Mouse (Mus musculus) CH12.LX (cell line): ENCODE results near the gene Pam. TPM values are rescaled to one million over a fixed set of nuclear protein-coding genes. Genes with fewer than 3 reads are reported as not detected.

ENCODE experiments used
- DNase-seq: peaks from one replicate; pipeline ENCODE4 v3.0.0-alpha.2; 2013; ENCODE audit errors: extremely low read depth
- H3K27ac ChIP-seq: 2 replicates; pipeline ENCODE4 v1.5.1; 2012; ENCODE audit warnings: low read depth, mild to moderate bottlenecking, control low read depth, moderate library complexity; ENCODE audit not compliant: insufficient read depth
- H3K27me3 ChIP-seq: replicated peaks from 2 replicates; pipeline ENCODE3; 2012; ENCODE audit warnings: inconsistent platforms
- H3K36me3 ChIP-seq, 2 experiments: replicated peaks in 1 of 2; 2 replicates each; pipeline versions ENCODE3 to v1.6.1; 2012; ENCODE audit warnings: inconsistent platforms in 1 of 2, low read length in 1 of 2, mild to moderate bottlenecking in 1 of 2, mixed read lengths in 1 of 2, moderate library complexity in 1 of 2; ENCODE audit not compliant: control insufficient read depth in 1 of 2, insufficient read depth in 1 of 2
- H3K4me1 ChIP-seq, 2 experiments: 2 replicates each; pipeline ENCODE4 v1.6.1; 2012; ENCODE audit warnings: inconsistent platforms in 1 of 2, moderate library complexity in 1 of 2; ENCODE audit not compliant: insufficient read depth in 2 of 2, control insufficient read depth in 1 of 2
- H3K4me2 ChIP-seq: 2 replicates; pipeline ENCODE4 v1.6.1; 2012; ENCODE audit warnings: low read depth, mild to moderate bottlenecking, control low read depth; ENCODE audit not compliant: poor library complexity, insufficient read depth, severe bottlenecking
- H3K4me3 ChIP-seq, 3 experiments: fragments of 150-350 bp in 1 of 3; sonication (generic) in 1 of 3; replicated peaks in 1 of 3; 2 replicates each; pipeline versions ENCODE3 to v1.5.1; 2011 to 2012; ENCODE audit warnings: low read depth in 2 of 3, low read length in 2 of 3, mild to moderate bottlenecking in 2 of 3, moderate library complexity in 2 of 3, control low read depth in 1 of 3, improper control_type of control experiment in 1 of 3, inconsistent platforms in 1 of 3, mixed read lengths in 1 of 3; ENCODE audit not compliant: poor library complexity in 1 of 3
- H3K79me2 ChIP-seq: replicated peaks from 2 replicates; pipeline ENCODE4 v1.6.1; 2012; ENCODE audit warnings: mild to moderate bottlenecking, moderate library complexity; ENCODE audit not compliant: control insufficient read depth, poor library complexity, insufficient read depth, severe bottlenecking; ENCODE audit errors: extremely low read depth
- H3K9ac ChIP-seq: 2 replicates; pipeline ENCODE4 v1.6.1; 2012; ENCODE audit warnings: low read depth, mild to moderate bottlenecking, control low read depth, moderate library complexity; ENCODE audit not compliant: insufficient read depth
- H3K9me3 ChIP-seq: replicated peaks from 2 replicates; pipeline ENCODE3; 2012; ENCODE audit warnings: low read length, inconsistent platforms, mixed read lengths
- CHD1 ChIP-seq: IDR thresholded peaks from 2 replicates; pipeline ENCODE4 v1.6.1; 2012; ENCODE audit warnings: low read depth, low read length, improper control_type of control experiment, inconsistent platforms
- CTCF ChIP-seq, 2 experiments: IDR thresholded peaks in 1 of 2; conservative IDR thresholded peaks in 1 of 2; 2 replicates each; pipeline ENCODE4 v1.5.1; 2011 to 2012; ENCODE audit warnings: low read depth in 2 of 2, low read length in 2 of 2, improper control_type of control experiment in 1 of 2, inconsistent platforms in 1 of 2, mild to moderate bottlenecking in 1 of 2, moderate library complexity in 1 of 2
- E2F4 ChIP-seq: IDR thresholded peaks from 2 replicates; pipeline ENCODE4 v1.6.1; 2011; ENCODE audit warnings: low read depth, low read length, improper control_type of control experiment; ENCODE audit not compliant: insufficient replicate concordance
- EP300 ChIP-seq: IDR thresholded peaks from 2 replicates; pipeline ENCODE4 v1.6.1; 2011; ENCODE audit warnings: low read length, improper control_type of control experiment
- ETS1 ChIP-seq: conservative IDR thresholded peaks from 2 replicates; pipeline ENCODE4 v1.6.1; 2012; ENCODE audit warnings: low read depth, mild to moderate bottlenecking, inconsistent platforms, low read length, improper control_type of control experiment, moderate library complexity
- JUN ChIP-seq: IDR thresholded peaks from 2 replicates; pipeline ENCODE4 v1.6.1; 2011; ENCODE audit warnings: low read depth, mild to moderate bottlenecking, low read length, improper control_type of control experiment, moderate library complexity; ENCODE audit not compliant: insufficient read depth
- KAT2A ChIP-seq: IDR thresholded peaks from 2 replicates; pipeline ENCODE4 v1.6.1; 2012; ENCODE audit warnings: low read length, improper control_type of control experiment, inconsistent platforms; ENCODE audit not compliant: insufficient replicate concordance
- MAFK ChIP-seq: IDR thresholded peaks from 2 replicates; pipeline ENCODE4 v1.6.1; 2011; ENCODE audit warnings: low read length, improper control_type of control experiment; ENCODE audit not compliant: insufficient replicate concordance
- MXI1 ChIP-seq: IDR thresholded peaks from 2 replicates; pipeline ENCODE4 v1.6.1; 2011; ENCODE audit warnings: mild to moderate bottlenecking, low read depth, low read length, improper control_type of control experiment
- MYC ChIP-seq: IDR thresholded peaks from 2 replicates; pipeline ENCODE4 v1.6.1; 2011; ENCODE audit warnings: low read depth, mild to moderate bottlenecking, improper control_type of control experiment, low read length
- NELFE ChIP-seq: IDR thresholded peaks from 2 replicates; pipeline ENCODE4 v1.6.1; 2011; ENCODE audit warnings: low read depth, low read length, improper control_type of control experiment
- NRF1 ChIP-seq: IDR thresholded peaks from 2 replicates; pipeline ENCODE4 v1.6.1; 2014; ENCODE audit warnings: low read depth, mild to moderate bottlenecking, inconsistent platforms, low read length, improper control_type of control experiment, moderate library complexity
- PAX5 ChIP-seq: IDR thresholded peaks from 2 replicates; pipeline ENCODE4 v1.6.1; 2012; ENCODE audit warnings: low read length, inconsistent platforms, mixed read lengths
- POLR2A ChIP-seq: IDR thresholded peaks from 2 replicates; pipeline ENCODE4 v1.6.1; 2011; ENCODE audit warnings: low read depth, mild to moderate bottlenecking, improper control_type of control experiment, low read length
- POLR2AphosphoS2 ChIP-seq: IDR thresholded peaks from 2 replicates; pipeline ENCODE4 v1.6.1; 2011; ENCODE audit warnings: low read depth, low read length, improper control_type of control experiment
- RCOR1 ChIP-seq: conservative IDR thresholded peaks from 2 replicates; pipeline ENCODE4 v1.6.1; 2012; ENCODE audit warnings: low read depth, mild to moderate bottlenecking, inconsistent platforms, low read length, improper control_type of control experiment
- TBP ChIP-seq: conservative IDR thresholded peaks from 2 replicates; pipeline ENCODE4 v1.6.1; 2011; ENCODE audit warnings: low read depth, low read length, improper control_type of control experiment
- UBTF ChIP-seq: IDR thresholded peaks from 2 replicates; pipeline ENCODE4 v1.6.1; 2012; ENCODE audit warnings: low read depth, mild to moderate bottlenecking, inconsistent platforms, low read length, improper control_type of control experiment, moderate library complexity
- USF1 ChIP-seq: IDR thresholded peaks from 2 replicates; pipeline ENCODE4 v1.6.1; 2014; ENCODE audit warnings: low read depth, mild to moderate bottlenecking, inconsistent platforms, low read length, improper control_type of control experiment
- dilution Hi-C: fragments of 300-500 bp; cut with MboI; formaldehyde crosslinking; loops from 2 replicates; pipeline ENCODE4 v1.14.3; 2020; ENCODE audit warnings: low sequenced_read_pairs; ENCODE audit not compliant: extremely low pct_unique_long_range_greater_than_20kb, extremely low pct_ligation_motif_present
- in situ Hi-C: fragments of 300-500 bp; cut with MboI; formaldehyde crosslinking; loops from 3 replicates; pipeline ENCODE4 v1.14.3; 2019; ENCODE audit warnings: low sequenced_read_pairs, low pct_ligation_motif_present, low pct_unique_long_range_greater_than_20kb, mixed read lengths
- polyA plus RNA-seq: library from polyadenylated mRNA; unstranded; fragments of >175 nt; gene quantifications from 2 replicates; pipeline ENCODE4 v1.2.1, GENCODE M21; 2012; ENCODE audit warnings: low read depth; ENCODE audit not compliant: insufficient read length
- total RNA-seq, 2 experiments: library from RNA; depleted of rRNA; stranded (reverse); fragments of 300-350 nt in 1 of 2; fragments of >200 nt in 1 of 2; gene quantifications; 2 replicates each; pipeline ENCODE4 v1.2.3; 2012 to 2014

Gene Pam
- total and polyA plus RNA-seq, 3 experiments = 0.24 TPM; not detected in 2

GRCm38 (mm10) chr1:98023866-98024265 lies 71.6 kb downstream of the Pam start:
- TF ChIP-seq CTCF (conservative IDR thresholded peaks at IDR 0.05 in 1 of 2, IDR thresholded peaks at IDR 0.05 in 1 of 2; ENCODE audit: low read depth in 2 of 2, low read length in 2 of 2) (no peak), POLR2A (no peak), MXI1 (no peak), KAT2A (no peak), E2F4 (no peak), MYC (no peak), POLR2AphosphoS2 (no peak), TBP (no peak), MAFK (no peak), USF1 (no peak), EP300 (no peak), PAX5 (no peak), JUN (no peak)
- no peak overlapping the region for H3K27ac ChIP-seq
- no peak for DNase-seq
- H3K36me3 ChIP-seq = no peaks in the 10 kb centered on the region
- no peaks in the 10 kb centered on the region for H3K27me3 ChIP-seq
- dilution Hi-C loops (no loop called here), in situ Hi-C loops (no loop called here)
- H3K4me3 ChIP-seq = no peak overlapping the region
- H3K4me2 ChIP-seq = no peak overlapping the region
- peaks cover 25% of the 10 kb centered on the region for H3K9me3 ChIP-seq
- no peak overlapping the region for H3K9ac ChIP-seq
- no peaks in the 10 kb centered on the region for H3K79me2 ChIP-seq
- no peaks in the 10 kb centered on the region for H3K4me1 ChIP-seq

DNA sequence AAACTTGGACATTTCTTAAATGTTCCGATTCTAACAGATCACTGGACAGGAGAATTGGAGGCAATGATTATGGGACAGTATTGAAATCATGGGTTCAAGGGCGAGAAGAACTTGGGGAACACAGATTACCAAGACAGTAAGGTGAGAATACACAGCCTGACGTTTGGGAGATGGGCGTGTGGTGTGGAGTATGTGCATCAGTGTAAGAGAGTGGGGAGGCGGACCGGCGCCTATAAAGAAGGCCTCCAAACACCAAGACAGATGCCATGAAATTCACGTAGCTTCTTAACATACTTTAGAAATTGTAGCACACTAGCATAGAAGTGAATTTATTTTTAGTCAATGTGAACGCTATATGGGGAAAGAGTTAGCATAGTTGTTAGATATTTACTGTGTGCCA lies 76.5 kb downstream of the Pam start:
- H3K27ac ChIP-seq = no peak overlapping the region
- TF ChIP-seq EP300 (no peak), MYC (no peak), UBTF (no peak), E2F4 (no peak), KAT2A (no peak), POLR2AphosphoS2 (no peak), NELFE (no peak), RCOR1 (no peak), CHD1 (no peak), POLR2A (no peak), ETS1 (no peak), NRF1 (no peak)

More for the DNA sequence above, 76.5 kb downstream of the Pam start:
- Histone ChIP-seq H3K4me1 (no peaks in the 10 kb centered on the region), H3K27me3 (no peaks in the 10 kb centered on the region), H3K4me2 (no peak overlapping the region), H3K36me3 (no peaks in the 10 kb centered on the region), H3K4me3 (no peak overlapping the region), H3K9me3 (peaks cover 28% of the 10 kb centered on the region), H3K79me2 (no peaks in the 10 kb centered on the region), H3K9ac (no peak overlapping the region)
- in situ Hi-C loops (no loop called here), dilution Hi-C loops (no loop called here)
- no peak for DNase-seq
